Mouse (Mus musculus) B cell, adult 2 months (primary cell): ENCODE results near the gene Cldn22.
"Not testable (repeated sequence)": the region's sequence is repeated elsewhere in the genome, so short reads cannot be mapped to it uniquely, and the experiment has no call there.

Experiments used
- DNase-seq, 2 experiments: peaks; one replicate each; pipeline ENCODE4 v3.0.0; 2022

Cldn22 gene

GRCm38 (mm10) chr8:47824182-47824581 is at the start of gene Cldn22:
TSS of gene Cldn22 (plus strand) at chr8:47824482.
- DNase-seq, result no peak

GRCm38 (mm10) chr8:47777415-47777814 is 46.9 kb upstream of the Cldn22 start:
- no peak for DNase-seq

GRCm38 (mm10) chr8:47779589-47779988 is 44.7 kb upstream of the Cldn22 start:
- no peak for DNase-seq

GRCm38 (mm10) chr8:47781881-47782280 is 42.4 kb upstream of the Cldn22 start:
- DNase-seq, result no peak

- no peak for DNase-seq
Measured at GRCm38 (mm10) chr8:47783544-47783943, 40.7 kb upstream of the Cldn22 start.

GRCm38 (mm10) chr8:47783944-47784343 is 40.3 kb upstream of the Cldn22 start:
- no peak for DNase-seq

GRCm38 (mm10) chr8:47784436-47784835 is 39.8 kb upstream of the Cldn22 start:
- DNase-seq, result no peak

- DNase-seq, result no peak
Measured at GRCm38 (mm10) chr8:47786323-47786722, 38.0 kb upstream of the Cldn22 start.

GRCm38 (mm10) chr8:47787705-47788104 is 36.6 kb upstream of the Cldn22 start:
- no peak for DNase-seq

GRCm38 (mm10) chr8:47791986-47792385 is 32.3 kb upstream of the Cldn22 start:
- DNase-seq, result no peak

GRCm38 (mm10) chr8:47799438-47799837 is 24.8 kb upstream of the Cldn22 start:
- DNase-seq, result no peak

GRCm38 (mm10) chr8:47802349-47802748 is 21.9 kb upstream of the Cldn22 start:
- DNase-seq, result no peak

GRCm38 (mm10) chr8:47804262-47804661 is 20.0 kb upstream of the Cldn22 start:
- DNase-seq, result no peak

GRCm38 (mm10) chr8:47809970-47810665 is 14.2 kb upstream of the Cldn22 start:
- DNase-seq, result no peak

- no peak for DNase-seq
Measured at GRCm38 (mm10) chr8:47810666-47811015, 13.6 kb upstream of the Cldn22 start.

- DNase-seq, result no peak
Measured at GRCm38 (mm10) chr8:47811221-47811620, 13.1 kb upstream of the Cldn22 start.

- DNase-seq, result no peak
Measured at GRCm38 (mm10) chr8:47819034-47819433, 5.2 kb upstream of the Cldn22 start.

- no peak for DNase-seq
Measured at GRCm38 (mm10) chr8:47820914-47821772, 3.1 kb upstream of the Cldn22 start.

- DNase-seq, result no peak
Measured at GRCm38 (mm10) chr8:47821843-47822242, 2.4 kb upstream of the Cldn22 start, which contains the start of gene Cldn24. TSS of gene Cldn24 (plus strand) at chr8:47822143.

GRCm38 (mm10) chr8:47822541-47822940 is 1.7 kb upstream of the Cldn22 start:
- not testable (repeated sequence) for DNase-seq

- no peak for DNase-seq
Measured at GRCm38 (mm10) chr8:47823777-47824176, 505 bp upstream of the Cldn22 start.

GRCm38 (mm10) chr8:47825596-47825995 is 1.3 kb downstream of the Cldn22 start:
- DNase-seq, result no peak

GRCm38 (mm10) chr8:47826911-47827310 is 2.6 kb downstream of the Cldn22 start:
- no peak for DNase-seq

GRCm38 (mm10) chr8:47832616-47833015 is 8.3 kb downstream of the Cldn22 start:
- DNase-seq, result no peak
